9 mouse cellular contexts compared by ENCODE assay signal in genomic region chr9:120775721-120776120, GRCm38 (mm10).
DNase-seq lines count a peak whose midpoint lies in the region; ATAC-seq and TF ChIP-seq lines count a peak whose summit lies in the region.
"Had no signal": no experiment of that assay in that cellular context is flagged by ENCODE, and none has a peak within 500 bp of the region (broad histone marks: within the 10 kb centered on the region; RNA-seq: fewer than 3 reads in every experiment).

No protein-coding gene starts in this region.

- no peak overlapping the region for H3K4me3 ChIP-seq in gastrocnemius, adult 2 months
- no peak overlapping the region for H3K4me3 ChIP-seq in lung, embryonic 15.5 days
- H3K4me3 ChIP-seq in limb, embryonic 11.5 days (ENCODE audit: low read depth, low read length): no peak overlapping the region
- H3K4me3 ChIP-seq in forebrain, embryonic 13.5 days: no peak overlapping the region

- DNase-seq in gastrocnemius, adult 2 months: no peak
- no peak for DNase-seq in gastrocnemius, postnatal 4 days (ENCODE audit: low spot score in 2 of 2)
- DNase-seq in lung, postnatal 4 days: no peak
- DNase-seq in limb, embryonic 11.5 days (ENCODE audit: low spot score): no peak
- no peak for DNase-seq in urinary bladder, adult 18-20 months (ENCODE audit: low spot score in 2 of 2)
- DNase-seq: kidney, adult 18-20 months had no signal

- peak overlapping the region; percentile 72 for H3K27ac ChIP-seq in gastrocnemius, adult 2 months
- peak overlapping the region; percentile 74; the same call in 1 of the 2 replicates for H3K27ac ChIP-seq in lung, embryonic 15.5 days
- no peak overlapping the region for H3K27ac ChIP-seq in limb, embryonic 11.5 days (replicated peaks; ENCODE audit: low read depth, low read length)
- H3K27ac ChIP-seq in forebrain, embryonic 13.5 days: no peak overlapping the region

- no peak for ATAC-seq in lung, embryonic 15.5 days (ENCODE audit: borderline replicate concordance, extremely low read depth, low FRiP score, low TSS enrichment)
- ATAC-seq in limb, embryonic 11.5 days (ENCODE audit: insufficient number of reproducible peaks, low FRiP score, low TSS enrichment, low read depth): no peak
- 0 out of 2 replicates have a peak, but pooled peaks have one; percentile 2 for ATAC-seq in neutrophil, adult 5-6 weeks (ENCODE audit: extremely low read depth, insufficient number of reproducible peaks, low FRiP score, poor library complexity, severe bottlenecking)
- ATAC-seq in forebrain, embryonic 13.5 days: no peak

- H3K36me3 ChIP-seq in lung, embryonic 15.5 days: no peaks in the 10 kb centered on the region
- no peaks in the 10 kb centered on the region for H3K36me3 ChIP-seq in limb, embryonic 11.5 days (ENCODE audit: control insufficient read depth, insufficient read depth, low read length)
- no peaks in the 10 kb centered on the region for H3K36me3 ChIP-seq in forebrain, embryonic 13.5 days (ENCODE audit: poor library complexity, severe bottlenecking)

- intact Hi-C loops in gastrocnemius, adult 2 months (cut with DNase I): no loop called here

- H3K9ac ChIP-seq in lung, embryonic 15.5 days: no peak overlapping the region
- 0 out of 2 replicates have a peak overlapping the region, but pooled peaks have one; percentile 7 for H3K9ac ChIP-seq in limb, embryonic 11.5 days (ENCODE audit: low read length)
- H3K9ac ChIP-seq in forebrain, embryonic 13.5 days: no peak overlapping the region

- H3K27me3 ChIP-seq in lung, embryonic 15.5 days: no peaks in the 10 kb centered on the region
- H3K27me3 ChIP-seq in limb, embryonic 11.5 days (ENCODE audit: control insufficient read depth, insufficient read depth, low read length): no peaks in the 10 kb centered on the region
- H3K27me3 ChIP-seq in forebrain, embryonic 13.5 days: no peaks in the 10 kb centered on the region

- no peak overlapping the region for H3K4me2 ChIP-seq in lung, embryonic 15.5 days
- no peak overlapping the region for H3K4me2 ChIP-seq in limb, embryonic 11.5 days (ENCODE audit: low read depth, severe bottlenecking)
- no peak overlapping the region for H3K4me2 ChIP-seq in forebrain, embryonic 13.5 days

- H3K9me3 ChIP-seq in lung, embryonic 15.5 days: no peaks in the 10 kb centered on the region
- no peaks in the 10 kb centered on the region for H3K9me3 ChIP-seq in limb, embryonic 11.5 days (ENCODE audit: control insufficient read depth, low read length)
- no peaks in the 10 kb centered on the region for H3K9me3 ChIP-seq in forebrain, embryonic 13.5 days (replicated peaks)

- H3K4me1 ChIP-seq in lung, embryonic 15.5 days: peaks cover 52% of the 10 kb centered on the region
- H3K4me1 ChIP-seq in limb, embryonic 11.5 days (ENCODE audit: control insufficient read depth, insufficient read depth, low read length): peaks cover 20% of the 10 kb centered on the region
- peaks cover 4% of the 10 kb centered on the region; the same call in 1 of the 2 replicates for H3K4me1 ChIP-seq in forebrain, embryonic 13.5 days

- WGBS in lung, embryonic 15.5 days: 53% methylated on average over 3 of the region's 3 CpGs
- 62% methylated on average over 3 of the region's 3 CpGs for WGBS in limb, embryonic 11.5 days
- 65% methylated on average over 3 of the region's 3 CpGs for WGBS in forebrain, embryonic 13.5 days

- TF ChIP-seq CTCF in gastrocnemius, adult 2 months (IDR thresholded peaks at IDR 0.05): no peak

Comparison
In these comparisons a context has a peak if more than half of its experiments do, and no peak if none do; other contexts are left out.
1. H3K27ac ChIP-seq: peak in gastrocnemius, adult 2 months (single experiment) and lung, embryonic 15.5 days (single experiment); none in limb, embryonic 11.5 days (single experiment) and forebrain, embryonic 13.5 days (single experiment).